Mouse (Mus musculus): ENCODE data around the gene Frs2.

GRCm38 (mm10) chr10:117145546-117146265, 2.6 kb downstream of the Frs2 start:
- TF ChIP-seq CTCF (conservative IDR thresholded peaks at IDR 0.05; ENCODE audit: low read length) = no peak
- no peak for TF ChIP-seq NANOG (IDR thresholded peaks at IDR 0.05; ENCODE audit: borderline replicate concordance, low read length)
